Mouse (Mus musculus): Measurements from ENCODE around the gene Clptm1l. TPM values are rescaled to one million over a fixed set of nuclear protein-coding genes. Genes with fewer than 3 reads are reported as not detected.

The Clptm1l gene
- polyA plus RNA-seq (2016; fragmentation: Nextera tagmentation; extraction: Ambion mirVana): 98.2 and 102 TPM in 2 replicates

GRCm38 (mm10) chr13:73603522-73604155, at the start of gene Clptm1l:
TSS of gene Clptm1l (plus strand) at chr13:73604006.
- under 1% methylated on average over 53 of the region's 53 CpGs for WGBS
- H3K27me3 ChIP-seq (ENCODE audit: low read depth, poor library complexity, severe bottlenecking): no peaks in the 10 kb centered on the region
- peak; percentile 96 for DNase-seq (ENCODE audit: low spot score)

GRCm38 (mm10) chr13:73564201-73564600, 39.6 kb upstream of the Clptm1l start:
- no peaks in the 10 kb centered on the region for H3K4me1 ChIP-seq
- H3K4me3 ChIP-seq: no peak overlapping the region
- WGBS: 84% methylated on average over 5 of the region's 5 CpGs
- no peaks in the 10 kb centered on the region for H3K9me3 ChIP-seq (replicated peaks)
- DNase-seq (ENCODE audit: low spot score): no peak
- no peaks in the 10 kb centered on the region for H3K36me3 ChIP-seq
- H3K27me3 ChIP-seq (ENCODE audit: low read depth, poor library complexity, severe bottlenecking): no peaks in the 10 kb centered on the region
- no peak overlapping the region for H3K27ac ChIP-seq (replicated peaks)

More at GRCm38 (mm10) chr13:73603522-73604155, at the start of gene Clptm1l:
- peak within 1 kb of the TSS; percentile 92 for H3K27ac ChIP-seq (replicated peaks)
- H3K36me3 ChIP-seq: peaks cover 27% of the 10 kb centered on the region
- no peaks in the 10 kb centered on the region for H3K9me3 ChIP-seq (replicated peaks)
- peak within 1 kb of the TSS; percentile 81 for H3K4me3 ChIP-seq
- H3K4me1 ChIP-seq: peaks cover 24% of the 10 kb centered on the region

GRCm38 (mm10) chr13:73575051-73575450, 28.8 kb upstream of the Clptm1l start:
- Histone ChIP-seq H3K27ac (replicated peaks) (no peak overlapping the region), H3K36me3 (no peaks in the 10 kb centered on the region), H3K4me3 (no peak overlapping the region), H3K27me3 (ENCODE audit: low read depth, poor library complexity, severe bottlenecking) (no peaks in the 10 kb centered on the region), H3K9me3 (replicated peaks) (no peaks in the 10 kb centered on the region), H3K4me1 (no peaks in the 10 kb centered on the region)
- no peak for DNase-seq (ENCODE audit: low spot score)

- no peaks in the 10 kb centered on the region for H3K4me1 ChIP-seq
- no peaks in the 10 kb centered on the region for H3K9me3 ChIP-seq (replicated peaks)
- H3K27me3 ChIP-seq (ENCODE audit: low read depth, poor library complexity, severe bottlenecking): no peaks in the 10 kb centered on the region
- DNase-seq (ENCODE audit: low spot score): no peak
- no peak overlapping the region for H3K4me3 ChIP-seq
- 75% methylated on average over 2 of the region's 2 CpGs for WGBS
- H3K27ac ChIP-seq (replicated peaks): no peak overlapping the region
- no peaks in the 10 kb centered on the region for H3K36me3 ChIP-seq
Measured at GRCm38 (mm10) chr13:73577277-73577676, 26.5 kb upstream of the Clptm1l start.

- WGBS: 87% methylated on average over 3 of the region's 3 CpGs
- no peak for DNase-seq (ENCODE audit: low spot score)
- Histone ChIP-seq H3K27me3 (ENCODE audit: low read depth, poor library complexity, severe bottlenecking) (no peaks in the 10 kb centered on the region), H3K9me3 (replicated peaks) (no peaks in the 10 kb centered on the region), H3K36me3 (no peaks in the 10 kb centered on the region), H3K4me1 (no peaks in the 10 kb centered on the region), H3K4me3 (no peak overlapping the region), H3K27ac (replicated peaks) (no peak overlapping the region)
Measured at GRCm38 (mm10) chr13:73591488-73591887, 12.3 kb upstream of the Clptm1l start.

- H3K4me1 ChIP-seq: no peaks in the 10 kb centered on the region
- no peaks in the 10 kb centered on the region for H3K36me3 ChIP-seq
- H3K27me3 ChIP-seq (ENCODE audit: low read depth, poor library complexity, severe bottlenecking): no peaks in the 10 kb centered on the region
- H3K27ac ChIP-seq (replicated peaks): no peak overlapping the region
- H3K9me3 ChIP-seq (replicated peaks): no peaks in the 10 kb centered on the region
- DNase-seq (ENCODE audit: low spot score): no peak
- 47% methylated on average over 2 of the region's 2 CpGs for WGBS
- no peak overlapping the region for H3K4me3 ChIP-seq
Measured at GRCm38 (mm10) chr13:73592546-73592945, 11.3 kb upstream of the Clptm1l start.

GRCm38 (mm10) chr13:73596276-73596675, 7.5 kb upstream of the Clptm1l start:
- DNase-seq (ENCODE audit: low spot score): no peak
- 79% methylated on average over 4 of the region's 4 CpGs for WGBS
- Histone ChIP-seq H3K36me3 (no peaks in the 10 kb centered on the region), H3K27ac (replicated peaks) (no peak overlapping the region), H3K4me1 (no peaks in the 10 kb centered on the region), H3K27me3 (ENCODE audit: low read depth, poor library complexity, severe bottlenecking) (no peaks in the 10 kb centered on the region), H3K9me3 (replicated peaks) (no peaks in the 10 kb centered on the region), H3K4me3 (no peak overlapping the region)

- no peaks in the 10 kb centered on the region for H3K36me3 ChIP-seq
- H3K27me3 ChIP-seq (ENCODE audit: low read depth, poor library complexity, severe bottlenecking): no peaks in the 10 kb centered on the region
- no peak for DNase-seq (ENCODE audit: low spot score)
- no peak overlapping the region for H3K27ac ChIP-seq (replicated peaks)
- no peak overlapping the region for H3K4me3 ChIP-seq
- WGBS: 82% methylated on average over 4 of the region's 4 CpGs
- H3K9me3 ChIP-seq (replicated peaks): no peaks in the 10 kb centered on the region
- peaks cover 20% of the 10 kb centered on the region for H3K4me1 ChIP-seq
Measured at GRCm38 (mm10) chr13:73600217-73600616, 3.6 kb upstream of the Clptm1l start.

- Histone ChIP-seq H3K27me3 (ENCODE audit: low read depth, poor library complexity, severe bottlenecking) (no peaks in the 10 kb centered on the region), H3K4me3 (peak overlapping the region; percentile 81), H3K36me3 (peaks cover 22% of the 10 kb centered on the region), H3K27ac (replicated peaks) (peak overlapping the region; percentile 92), H3K4me1 (peaks cover 24% of the 10 kb centered on the region), H3K9me3 (replicated peaks) (no peaks in the 10 kb centered on the region)
- no peak for DNase-seq (ENCODE audit: low spot score)
- 53% methylated on average over 4 of the region's 4 CpGs for WGBS
Measured at GRCm38 (mm10) chr13:73603046-73603445, 760 bp upstream of the Clptm1l start.

- Histone ChIP-seq H3K4me3 (peak overlapping the region; percentile 81), H3K4me1 (peaks cover 24% of the 10 kb centered on the region), H3K27ac (replicated peaks) (peak overlapping the region; percentile 92), H3K36me3 (peaks cover 35% of the 10 kb centered on the region), H3K27me3 (ENCODE audit: low read depth, poor library complexity, severe bottlenecking) (no peaks in the 10 kb centered on the region), H3K9me3 (replicated peaks) (no peaks in the 10 kb centered on the region)
- 3% methylated on average over 39 of the region's 39 CpGs for WGBS
- no peak for DNase-seq (ENCODE audit: low spot score)
Measured at GRCm38 (mm10) chr13:73604156-73604957, 551 bp downstream of the Clptm1l start.

GRCm38 (mm10) chr13:73618406-73618805, 14.6 kb downstream of the Clptm1l start:
- H3K4me1 ChIP-seq: no peaks in the 10 kb centered on the region
- H3K36me3 ChIP-seq: peaks cover 88% of the 10 kb centered on the region
- H3K27ac ChIP-seq (replicated peaks): no peak overlapping the region
- H3K9me3 ChIP-seq (replicated peaks): no peaks in the 10 kb centered on the region
- no peaks in the 10 kb centered on the region for H3K27me3 ChIP-seq (ENCODE audit: low read depth, poor library complexity, severe bottlenecking)
- no peak for DNase-seq (ENCODE audit: low spot score)
- 94% methylated on average over 5 of the region's 5 CpGs for WGBS
- H3K4me3 ChIP-seq: no peak overlapping the region

GRCm38 (mm10) chr13:73620637-73621036, 16.8 kb downstream of the Clptm1l start:
- no peak for DNase-seq (ENCODE audit: low spot score)
- H3K4me3 ChIP-seq: no peak overlapping the region
- H3K36me3 ChIP-seq: peaks cover 66% of the 10 kb centered on the region
- no peaks in the 10 kb centered on the region for H3K4me1 ChIP-seq
- WGBS: 73% methylated on average over 6 of the region's 6 CpGs
- no peaks in the 10 kb centered on the region for H3K27me3 ChIP-seq (ENCODE audit: low read depth, poor library complexity, severe bottlenecking)
- no peaks in the 10 kb centered on the region for H3K9me3 ChIP-seq (replicated peaks)
- H3K27ac ChIP-seq (replicated peaks): no peak overlapping the region

GRCm38 (mm10) chr13:73626410-73626744, 22.6 kb downstream of the Clptm1l start:
- Histone ChIP-seq H3K27me3 (ENCODE audit: low read depth, poor library complexity, severe bottlenecking) (peaks cover 11% of the 10 kb centered on the region), H3K9me3 (replicated peaks) (no peaks in the 10 kb centered on the region), H3K27ac (replicated peaks) (peak overlapping the region; percentile 85), H3K4me3 (peak overlapping the region; percentile 73), H3K36me3 (peaks cover 10% of the 10 kb centered on the region), H3K4me1 (peaks cover 21% of the 10 kb centered on the region)
- 46% methylated on average over 6 of the region's 6 CpGs for WGBS
- no peak for DNase-seq (ENCODE audit: low spot score)
